Mouse (Mus musculus) stomach, embryonic 16.5 days (tissue): ENCODE results near the gene Olfr705. TPM values are rescaled to one million over a fixed set of nuclear protein-coding genes. Genes with fewer than 3 reads are reported as not detected.

ENCODE experiments used
- polyA plus RNA-seq: library from polyadenylated mRNA; unstranded; fragments of >200 nt; fragmentation: Nextera tagmentation; extraction: Ambion mirVana; gene quantifications from 2 replicates; pipeline ENCODE4 v1.2.1, GENCODE M21; 2015

The Olfr705 gene
- polyA plus RNA-seq, 1 experiment from 2014 or later, result not detected

Other genes with a start within 250 kb of the Olfr705 start
- gene Olfr693, start 196.3 kb downstream of the Olfr705 start, polyA plus RNA-seq, result not detected in 2 replicates
- not detected in 2 replicates for gene Olfr694, start 185.1 kb downstream of the Olfr705 start, polyA plus RNA-seq
- gene Olfr695, start 160.5 kb downstream of the Olfr705 start, polyA plus RNA-seq, result not detected in 2 replicates
- gene Olfr697, start 134.4 kb downstream of the Olfr705 start, polyA plus RNA-seq, result not detected in 2 replicates
- not detected in 2 replicates for gene Olfr698, start 121.5 kb downstream of the Olfr705 start, polyA plus RNA-seq
- gene Olfr699, start 83.7 kb downstream of the Olfr705 start, polyA plus RNA-seq, result not detected in 2 replicates
- gene Olfr700, start 68.1 kb downstream of the Olfr705 start, polyA plus RNA-seq, result not detected in 2 replicates
- not detected in 2 replicates for gene Olfr701, start 62.8 kb downstream of the Olfr705 start, polyA plus RNA-seq
- not detected in 2 replicates for gene Olfr702, start 43.0 kb downstream of the Olfr705 start, polyA plus RNA-seq
- gene Olfr703, start 33.5 kb downstream of the Olfr705 start, polyA plus RNA-seq, result not detected in 2 replicates
- not detected in 2 replicates for gene Olfr704, start 13.7 kb downstream of the Olfr705 start, polyA plus RNA-seq
- not detected in 2 replicates for gene Olfr706, start 11.3 kb upstream of the Olfr705 start, polyA plus RNA-seq
- gene Olfr707, start 24.4 kb upstream of the Olfr705 start, polyA plus RNA-seq, result not detected in 2 replicates
- not detected in 2 replicates for gene Olfr1532-ps1, start 31.1 kb upstream of the Olfr705 start, polyA plus RNA-seq
- gene Olfr709-ps1, start 55.3 kb upstream of the Olfr705 start, polyA plus RNA-seq, result not detected in 2 replicates
- not detected in 2 replicates for gene Olfr710, start 71.4 kb upstream of the Olfr705 start, polyA plus RNA-seq
- gene Olfr6, start 87.0 kb upstream of the Olfr705 start, polyA plus RNA-seq, result not detected in 2 replicates
- not detected in 2 replicates for gene Olfr711, start 98.6 kb upstream of the Olfr705 start, polyA plus RNA-seq
- not detected in 2 replicates for gene Olfr2, start 129.2 kb upstream of the Olfr705 start, polyA plus RNA-seq
- gene Olfr713, start 154.3 kb upstream of the Olfr705 start, polyA plus RNA-seq, result not detected in 2 replicates
- not detected in 2 replicates for gene Olfr714, start 194.1 kb upstream of the Olfr705 start, polyA plus RNA-seq
- gene Olfr17, start 216.3 kb upstream of the Olfr705 start, polyA plus RNA-seq, result not detected in 2 replicates
- gene Olfr715b, start 233.5 kb upstream of the Olfr705 start, polyA plus RNA-seq, result not detected in 2 replicates